Mouse (Mus musculus) embryonic fibroblast, embryonic 13.5 days (primary cell): ENCODE data around the gene H2-Ab1. TPM values are rescaled to one million over a fixed set of nuclear protein-coding genes. Genes with fewer than 3 reads are reported as not detected.

Experiments used
- H3K27ac ChIP-seq: 2 replicates; pipeline ENCODE4 v1.5.1; 2012; ENCODE audit warnings: low read length, control low read depth, inconsistent platforms; ENCODE audit not compliant: insufficient read depth
- H3K4me1 ChIP-seq: 2 replicates; pipeline ENCODE4 v1.6.1; 2011; ENCODE audit warnings: low read length; ENCODE audit not compliant: control insufficient read depth, insufficient read depth
- H3K4me3 ChIP-seq: 2 replicates; pipeline ENCODE4 v1.5.1; 2011; ENCODE audit warnings: mild to moderate bottlenecking, control low read depth, low read length; ENCODE audit not compliant: insufficient read depth
- CTCF ChIP-seq: IDR thresholded peaks from 2 replicates; pipeline ENCODE4 v1.5.1; 2011; ENCODE audit warnings: mild to moderate bottlenecking, control low read depth, low read length, moderate library complexity, borderline replicate concordance; ENCODE audit not compliant: insufficient read depth
- POLR2A ChIP-seq: IDR thresholded peaks from 2 replicates; pipeline ENCODE4 v1.6.1; 2011; ENCODE audit warnings: low read depth, mild to moderate bottlenecking, control low read depth, low read length, moderate library complexity
- polyA plus RNA-seq: library from polyadenylated mRNA; stranded (reverse); fragments of >200 nt; gene quantifications from 2 replicates; pipeline ENCODE4 v1.2.4, GENCODE M21; 2011; ENCODE audit warnings: low read depth; ENCODE audit not compliant: missing spikeins, insufficient read length

The H2-Ab1 gene
- polyA plus RNA-seq, 1 experiment, result not detected

GRCm38 (mm10) chr17:34260551-34260950 is 3.1 kb downstream of the H2-Ab1 start:
- TF ChIP-seq POLR2A (no peak), CTCF (no peak)
- H3K4me1 ChIP-seq, result no peaks in the 10 kb centered on the region
- no peak overlapping the region for H3K4me3 ChIP-seq
- H3K27ac ChIP-seq, result no peak overlapping the region

GRCm38 (mm10) chr17:34261502-34261901 is 4.0 kb downstream of the H2-Ab1 start:
- TF ChIP-seq CTCF (no peak), POLR2A (no peak)
- no peaks in the 10 kb centered on the region for H3K4me1 ChIP-seq
- no peak overlapping the region for H3K4me3 ChIP-seq
- no peak overlapping the region for H3K27ac ChIP-seq

- Histone ChIP-seq H3K4me1 (no peaks in the 10 kb centered on the region), H3K4me3 (peak overlapping the region; percentile 36), H3K27ac (no peak overlapping the region)
- TF ChIP-seq POLR2A, result no peak
- TF ChIP-seq CTCF, result no peak
Measured at GRCm38 (mm10) chr17:34263068-34263467, 5.6 kb downstream of the H2-Ab1 start.

GRCm38 (mm10) chr17:34263811-34264371 is 6.4 kb downstream of the H2-Ab1 start:
- no peak overlapping the region for H3K4me3 ChIP-seq
- TF ChIP-seq POLR2A, result no peak
- TF ChIP-seq CTCF, result no peak
- H3K4me1 ChIP-seq, result no peaks in the 10 kb centered on the region
- H3K27ac ChIP-seq, result no peak overlapping the region

- Histone ChIP-seq H3K27ac (no peak overlapping the region), H3K4me3 (peak overlapping the region; percentile 32), H3K4me1 (no peaks in the 10 kb centered on the region)
- TF ChIP-seq CTCF, result no peak
- no peak for TF ChIP-seq POLR2A
Measured at GRCm38 (mm10) chr17:34264452-34265351, 7.2 kb downstream of the H2-Ab1 start.

GRCm38 (mm10) chr17:34268262-34268661 is 10.8 kb downstream of the H2-Ab1 start:
- H3K4me1 ChIP-seq, result no peaks in the 10 kb centered on the region
- no peak overlapping the region for H3K27ac ChIP-seq
- TF ChIP-seq POLR2A (no peak), CTCF (no peak)
- H3K4me3 ChIP-seq, result no peak overlapping the region

- Histone ChIP-seq H3K27ac (no peak overlapping the region), H3K4me1 (no peaks in the 10 kb centered on the region), H3K4me3 (no peak overlapping the region)
- no peak for TF ChIP-seq CTCF
- TF ChIP-seq POLR2A, result no peak
Measured at GRCm38 (mm10) chr17:34268748-34269147, 11.3 kb downstream of the H2-Ab1 start.

GRCm38 (mm10) chr17:34269817-34270216 is 12.3 kb downstream of the H2-Ab1 start:
- Histone ChIP-seq H3K27ac (no peak overlapping the region), H3K4me1 (no peaks in the 10 kb centered on the region), H3K4me3 (no peak overlapping the region)
- TF ChIP-seq POLR2A (no peak), CTCF (no peak)

GRCm38 (mm10) chr17:34270230-34270629 is 12.7 kb downstream of the H2-Ab1 start:
- no peak for TF ChIP-seq CTCF
- TF ChIP-seq POLR2A, result no peak
- no peak overlapping the region for H3K27ac ChIP-seq

GRCm38 (mm10) chr17:34270940-34271339 is 13.5 kb downstream of the H2-Ab1 start:
- TF ChIP-seq CTCF (no peak), POLR2A (no peak)
- no peak overlapping the region for H3K27ac ChIP-seq
- H3K4me1 ChIP-seq, result no peaks in the 10 kb centered on the region
- H3K4me3 ChIP-seq, result no peak overlapping the region

More at GRCm38 (mm10) chr17:34270230-34270629, 12.7 kb downstream of the H2-Ab1 start:
- H3K4me1 ChIP-seq, result no peaks in the 10 kb centered on the region
- no peak overlapping the region for H3K4me3 ChIP-seq

GRCm38 (mm10) chr17:34272102-34272501 is 14.6 kb downstream of the H2-Ab1 start:
- no peaks in the 10 kb centered on the region for H3K4me1 ChIP-seq
- H3K27ac ChIP-seq, result no peak overlapping the region
- H3K4me3 ChIP-seq, result no peak overlapping the region
- TF ChIP-seq POLR2A, result no peak
- TF ChIP-seq CTCF, result no peak
